Mouse (Mus musculus) ES-E14 (cell line): ENCODE data around the gene Klk1b1.

Experiments used
- CHD2 ChIP-seq: IDR thresholded peaks from 2 replicates; pipeline ENCODE4 v1.6.1; 2014; ENCODE audit warnings: mild to moderate bottlenecking, low read depth, low read length, inconsistent platforms
- ZC3H11A ChIP-seq: IDR thresholded peaks from 2 replicates; pipeline ENCODE4 v1.6.1; 2012; ENCODE audit warnings: low read depth, mild to moderate bottlenecking, inconsistent platforms, low read length, borderline replicate concordance

GRCm38 (mm10) chr7:43967058-43967457 lies 507 bp downstream of the Klk1b1 start:
- no peak for TF ChIP-seq ZC3H11A
- no peak for TF ChIP-seq CHD2
